Mouse (Mus musculus): ENCODE measurements at regions not wholly inside any gene's neighbourhood (a gene's known extent, or its start where the extent isn't known, plus 50 kb on each side); places are given as distances from the start of the nearest gene placed in this dataset.

GRCm38 (mm10) chr5:103374162-103374561, 50.8 kb upstream of the Ptpn13 start:
- no peak for DNase-seq (ENCODE audit: low spot score)

- no peak for DNase-seq (ENCODE audit: low spot score)
These were observed 51.9 kb upstream of the Ptpn13 start for GRCm38 (mm10) chr5:103373089-103373488.

GRCm38 (mm10) chr5:103370456-103370855, 54.5 kb upstream of the Ptpn13 start:
- no peak for DNase-seq (ENCODE audit: low spot score)

GRCm38 (mm10) chr5:103368993-103369392, 56.0 kb upstream of the Ptpn13 start:
- no peak for DNase-seq (ENCODE audit: low spot score)

- no peak for DNase-seq (ENCODE audit: low spot score)
These were observed 57.8 kb upstream of the Ptpn13 start for GRCm38 (mm10) chr5:103367201-103367671.

GRCm38 (mm10) chr5:103365700-103366448, 59.1 kb upstream of the Ptpn13 start:
- no peak for DNase-seq (ENCODE audit: low spot score)

GRCm38 (mm10) chr5:103364791-103365699, 59.9 kb upstream of the Ptpn13 start:
- DNase-seq (ENCODE audit: low spot score): peak; percentile 63

GRCm38 (mm10) chr5:103360775-103361247, 64.2 kb upstream of the Ptpn13 start:
- no peak for DNase-seq (ENCODE audit: low spot score)

- no peak for DNase-seq (ENCODE audit: low spot score)
These were observed 64.6 kb upstream of the Ptpn13 start for GRCm38 (mm10) chr5:103360360-103360759.

GRCm38 (mm10) chr5:103357558-103357957, 67.4 kb upstream of the Ptpn13 start:
- DNase-seq (ENCODE audit: low spot score): peak; percentile 65

GRCm38 (mm10) chr5:103356500-103356899, 68.5 kb upstream of the Ptpn13 start:
- peak; percentile 32 for DNase-seq (ENCODE audit: low spot score)

- DNase-seq (ENCODE audit: low spot score): no peak
These were observed 69.4 kb upstream of the Ptpn13 start for GRCm38 (mm10) chr5:103355372-103356300.

GRCm38 (mm10) chr5:103343869-103344268, 81.1 kb upstream of the Ptpn13 start:
- DNase-seq (ENCODE audit: low spot score): no peak

- DNase-seq (ENCODE audit: low spot score): no peak
These were observed 83.5 kb upstream of the Ptpn13 start for GRCm38 (mm10) chr5:103341456-103341855.

GRCm38 (mm10) chr5:103340626-103341025, 84.4 kb upstream of the Ptpn13 start:
- DNase-seq (ENCODE audit: low spot score): no peak

GRCm38 (mm10) chr5:103336689-103337490, 88.1 kb upstream of the Ptpn13 start:
- DNase-seq (ENCODE audit: low spot score): no peak

GRCm38 (mm10) chr5:103335916-103336688, 88.9 kb upstream of the Ptpn13 start:
- DNase-seq (ENCODE audit: low spot score): no peak

GRCm38 (mm10) chr5:103326412-103326811, 98.6 kb upstream of the Ptpn13 start:
- no peak for DNase-seq (ENCODE audit: low spot score)

- no peak for DNase-seq (ENCODE audit: low spot score)
These were observed 104.7 kb upstream of the Ptpn13 start for GRCm38 (mm10) chr5:103320341-103320740.
